Mouse (Mus musculus): ENCODE measurements around the gene Tmem132b.

Tmem132b gene

DNA sequence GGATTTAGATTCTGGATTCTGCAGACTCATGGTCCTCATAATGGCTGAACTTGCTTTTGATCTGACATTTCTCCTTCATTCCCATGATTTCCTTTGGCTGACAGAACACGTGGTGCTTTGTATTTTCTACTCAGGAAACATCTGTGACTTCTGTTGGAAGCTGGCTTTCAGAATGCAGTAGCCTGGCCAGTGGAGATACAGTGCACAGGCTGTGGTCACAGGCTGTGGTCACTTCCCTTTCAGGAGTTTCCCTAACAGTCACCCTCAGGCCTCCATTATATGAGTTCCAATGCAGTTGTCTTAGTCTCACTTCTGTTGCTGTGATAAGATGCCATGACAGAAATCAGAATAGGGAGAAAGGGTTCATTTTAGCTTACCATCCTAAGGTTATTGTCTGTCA is 262.7 kb downstream of the Tmem132b start:
- DNase-seq, result no peak

DNA sequence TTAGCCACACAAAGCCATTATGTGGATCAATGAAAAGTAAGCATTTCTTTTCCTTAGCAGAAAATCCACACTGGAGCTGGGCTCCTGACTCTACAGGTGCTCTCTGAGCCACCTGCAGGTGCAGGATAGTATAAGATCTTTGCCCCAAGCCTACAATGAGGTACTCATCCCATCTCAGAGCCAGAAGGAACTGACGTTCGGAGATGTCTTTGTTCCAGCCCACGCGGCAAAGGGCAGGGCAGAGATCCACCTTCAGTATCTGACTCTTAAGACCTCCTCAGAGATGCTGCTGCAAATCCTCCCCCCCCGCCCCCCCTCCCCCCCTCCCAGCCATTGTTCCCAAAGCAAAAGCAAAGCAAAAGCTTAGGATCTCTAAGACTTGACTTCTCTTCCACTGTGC is 268.0 kb downstream of the Tmem132b start:
- no peak for DNase-seq

DNA sequence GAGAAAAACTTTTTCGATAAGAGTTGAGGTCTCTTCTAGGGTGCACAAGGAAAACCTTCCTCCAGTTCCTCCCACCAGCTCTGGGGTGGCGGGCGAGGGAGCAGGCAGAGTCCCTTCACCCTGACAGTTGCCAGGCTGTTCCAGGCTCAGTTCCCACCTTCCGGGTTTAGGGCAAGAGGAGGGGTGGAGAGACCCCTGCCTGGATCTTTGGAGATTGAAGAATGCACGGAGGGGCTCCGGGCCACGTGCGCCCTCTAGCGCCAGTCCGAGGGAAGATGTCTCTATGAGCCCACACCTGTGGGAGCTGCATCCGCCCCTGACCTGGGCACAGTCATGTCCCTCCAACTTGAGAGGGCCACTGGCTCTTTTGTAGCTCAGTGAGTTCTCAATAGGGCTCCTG is 268.5 kb downstream of the Tmem132b start:
- no peak for DNase-seq

DNA sequence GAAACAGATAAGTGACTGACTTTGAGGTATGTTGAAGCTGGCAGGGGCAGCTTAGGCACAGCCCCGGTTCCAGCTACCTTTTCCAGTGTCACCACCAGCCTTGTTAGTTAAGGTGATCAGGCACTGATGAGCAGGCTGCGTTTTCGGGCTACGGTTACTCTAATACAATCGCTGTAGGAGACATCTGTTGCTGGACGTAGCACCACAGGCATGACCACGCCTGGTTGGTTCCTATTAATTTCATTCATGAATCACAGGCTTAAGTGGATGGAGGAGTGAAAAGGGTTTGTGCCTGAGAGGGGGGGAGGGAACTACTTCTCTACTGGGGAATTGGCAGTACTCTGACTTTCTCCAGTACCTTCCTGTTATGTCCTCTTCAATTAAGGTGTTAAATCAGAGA is 271.2 kb downstream of the Tmem132b start:
- DNase-seq, result no peak

DNA sequence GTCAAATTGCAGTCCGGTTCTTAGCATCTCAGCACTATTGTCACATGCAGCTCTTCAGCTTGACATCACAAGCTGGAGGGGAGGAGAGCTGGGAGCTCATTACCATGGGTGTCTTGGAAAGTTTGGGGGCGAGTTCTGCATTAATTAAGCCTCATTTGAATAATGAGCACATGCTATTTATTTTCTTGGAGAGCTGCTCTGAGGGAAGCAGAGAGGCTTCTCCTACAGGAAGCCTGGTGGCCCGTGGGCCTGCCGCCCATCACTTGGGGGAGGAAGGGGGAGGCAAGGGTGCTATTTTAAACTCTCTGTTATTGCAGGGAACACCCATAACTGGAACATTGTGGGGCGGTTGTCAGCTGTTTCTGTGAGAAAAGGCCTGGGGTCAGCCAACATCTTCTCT is 273.8 kb downstream of the Tmem132b start:
- DNase-seq, result peak; percentile 91

DNA sequence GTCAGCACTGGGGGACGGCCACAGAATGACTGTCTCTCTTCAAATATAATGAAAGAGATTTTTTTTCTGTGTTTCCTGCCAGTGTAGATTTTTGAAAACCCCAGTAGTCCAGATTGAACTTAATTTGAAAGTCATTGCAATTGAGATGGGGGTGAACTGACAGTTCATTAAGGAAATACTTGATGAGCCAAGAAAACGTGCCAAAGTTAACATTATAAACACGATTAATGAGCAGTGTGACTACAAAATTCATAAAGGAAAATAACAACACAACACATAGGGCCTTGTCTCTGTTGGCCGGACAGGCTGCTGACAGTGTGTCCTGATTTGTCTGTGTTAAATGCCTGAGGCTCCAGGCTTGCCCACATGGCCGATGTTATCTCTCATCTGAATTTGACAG is 276.3 kb downstream of the Tmem132b start:
- no peak for DNase-seq

DNA sequence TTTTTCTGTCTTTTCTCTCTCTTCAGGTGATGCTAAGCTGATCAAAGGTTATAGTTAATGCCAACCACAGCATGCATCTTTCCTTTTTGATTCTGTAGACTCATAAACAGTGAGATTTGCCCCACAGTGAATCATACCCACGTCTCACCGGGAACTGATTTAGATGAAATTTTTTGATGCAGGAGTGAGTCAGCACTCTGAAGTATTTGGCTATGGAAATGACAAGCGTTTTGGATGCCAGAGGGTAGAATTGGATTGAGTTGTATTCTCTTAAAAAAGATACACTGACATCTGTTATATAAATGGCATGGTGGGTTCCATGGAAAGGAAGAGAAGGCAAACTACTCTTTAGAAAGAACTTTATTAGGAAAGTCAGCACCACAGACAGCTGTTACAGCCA is 297.8 kb downstream of the Tmem132b start:
- peak; percentile 76 for DNase-seq

DNA sequence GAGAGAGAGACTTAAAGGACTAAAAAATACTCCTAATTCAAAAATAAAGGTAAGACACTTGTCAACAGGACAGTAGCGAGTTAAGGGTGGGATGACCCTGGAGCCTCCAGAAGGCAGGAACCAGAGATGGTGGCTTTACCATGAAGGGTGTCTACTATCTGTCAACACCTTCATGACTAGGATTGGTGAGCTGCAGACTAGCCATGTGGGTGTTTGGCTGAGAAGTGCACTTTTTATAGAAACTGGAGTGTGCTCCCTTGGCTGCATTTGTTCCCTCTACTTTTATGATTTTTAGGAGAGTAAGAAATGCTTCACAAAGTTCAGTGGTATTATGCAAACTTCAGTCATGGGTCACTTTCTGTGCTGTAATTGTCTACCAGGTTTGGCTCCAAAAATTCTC is 304.3 kb downstream of the Tmem132b start:
- DNase-seq, result no peak

DNA sequence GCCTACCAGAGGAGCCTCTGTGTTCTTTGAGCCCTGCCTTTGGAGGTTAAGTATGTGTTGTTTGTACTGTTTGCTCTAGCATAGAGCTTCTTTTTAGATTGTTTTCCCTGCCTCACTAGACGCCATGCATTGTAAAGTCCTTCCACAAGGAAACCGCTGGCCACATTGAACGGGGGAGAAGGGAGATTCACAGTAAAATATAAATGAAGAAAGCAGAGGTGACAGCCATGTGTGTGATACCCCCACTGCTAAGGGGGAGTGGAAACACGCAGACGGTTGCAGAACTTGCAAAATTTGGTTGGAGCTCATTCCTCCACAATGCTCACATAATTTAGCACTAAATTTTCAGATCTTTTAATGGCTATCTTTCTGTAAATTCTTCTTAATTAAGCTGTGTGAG is 305.2 kb downstream of the Tmem132b start:
- DNase-seq, result no peak
